Mouse (Mus musculus) neural tube, embryonic 14.5 days (tissue): ENCODE data around the gene Ctnna3. TPM values are rescaled to one million over a fixed set of nuclear protein-coding genes. Genes with fewer than 3 reads are reported as not detected.

Experiments
- ATAC-seq: fragments of 200-750 bp; cut with Nextera tagmentation; 2 replicates; pipeline ENCODE4 v1.8.0; 2017; ENCODE audit warnings: low read depth, mild to moderate bottlenecking, moderate TSS enrichment, moderate library complexity
- H3K27ac ChIP-seq: fragments of 300-500 bp; sonication (generic); 2 replicates; pipeline ENCODE4 v1.5.1; 2014; ENCODE audit warnings: low read depth, mild to moderate bottlenecking, control low read depth, low read length, moderate library complexity, mixed read lengths
- H3K27me3 ChIP-seq: fragments of 300-500 bp; sonication (generic); 2 replicates; pipeline ENCODE4 v1.6.1; 2014; ENCODE audit warnings: low read length; ENCODE audit not compliant: control insufficient read depth, insufficient read depth
- H3K36me3 ChIP-seq: fragments of 300-500 bp; sonication (generic); 2 replicates; pipeline ENCODE4 v1.6.1; 2014; ENCODE audit warnings: low read length, mixed read lengths; ENCODE audit not compliant: control insufficient read depth, insufficient read depth
- H3K4me1 ChIP-seq: fragments of 300-500 bp; sonication (generic); 2 replicates; pipeline ENCODE4 v1.6.1; 2014; ENCODE audit warnings: low read length; ENCODE audit not compliant: control insufficient read depth, insufficient read depth
- H3K4me2 ChIP-seq: fragments of 300-500 bp; sonication (generic); 2 replicates; pipeline ENCODE4 v1.6.1; 2014; ENCODE audit warnings: mild to moderate bottlenecking, low read depth, low read length, control low read depth
- H3K4me3 ChIP-seq: fragments of 300-500 bp; sonication (generic); 2 replicates; pipeline ENCODE4 v1.5.1; 2014; ENCODE audit warnings: low read depth, low read length, control low read depth, mixed read lengths
- H3K9ac ChIP-seq: fragments of 300-500 bp; sonication (generic); replicated peaks from 2 replicates; pipeline ENCODE4 v1.6.1; 2014; ENCODE audit warnings: low read depth, mild to moderate bottlenecking, control low read depth, low read length, mixed read lengths
- H3K9me3 ChIP-seq: fragments of 300-500 bp; sonication (generic); 2 replicates; pipeline ENCODE4 v1.6.1; 2016; ENCODE audit warnings: low read length; ENCODE audit not compliant: control insufficient read depth
- WGBS: fragments of 180-500 bp; shearing (Covaris S2); extraction: QIAGEN DNeasy Blood & Tissue Kit; methylation state at CpG from one replicate; pipeline ENCODE4 v1.1.7; 2014; 5-methylcytosine and 5-hydroxymethylcytosine counted together
- polyA plus RNA-seq: library from polyadenylated mRNA; unstranded; fragments of >200 nt; fragmentation: Nextera tagmentation; extraction: Ambion mirVana; gene quantifications from 2 replicates; pipeline ENCODE4 v1.2.1, GENCODE M21; 2014

Ctnna3 gene
- polyA plus RNA-seq, 1 experiment from 2014 or later: 16.5 TPM

- Histone ChIP-seq H3K9me3 (no peaks in the 10 kb centered on the region), H3K27ac (peak overlapping the region; percentile 67), H3K27me3 (no peaks in the 10 kb centered on the region), H3K4me1 (0 out of 2 replicates have a peak, but pooled peaks cover 3% of the 10 kb centered on the region), H3K36me3 (no peaks in the 10 kb centered on the region), H3K4me3 (peak overlapping the region; percentile 1; the same call in 1 of the 2 replicates), H3K4me2 (peak overlapping the region; percentile 18; the same call in 1 of the 2 replicates), H3K9ac (no peak overlapping the region)
- ATAC-seq: no peak
- 66% methylated on average over 17 of the region's 17 CpGs for WGBS
Measured at GRCm38 (mm10) chr10:63457292-63458128, 27.6 kb downstream of the Ctnna3 start.

DNA sequence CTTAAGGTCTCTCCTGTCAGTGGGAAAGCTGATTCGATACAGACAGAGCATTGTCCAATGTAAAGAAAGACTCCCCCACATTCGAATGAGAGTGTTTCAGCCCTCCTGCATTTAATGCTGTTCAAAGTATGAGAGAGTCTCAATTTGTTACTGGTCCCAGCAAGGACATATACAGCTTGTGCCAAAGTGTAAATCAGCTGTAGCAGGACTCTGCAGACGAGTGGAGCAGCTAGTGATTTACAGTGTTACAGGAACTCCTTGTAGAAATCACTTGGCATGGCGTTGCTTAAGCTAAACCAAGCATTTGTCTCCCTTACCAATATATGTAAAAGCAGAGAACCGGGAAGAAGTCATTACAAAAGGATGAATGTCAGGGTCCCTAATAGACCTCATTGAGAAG lies 31.0 kb downstream of the Ctnna3 start:
- no peaks in the 10 kb centered on the region for H3K9me3 ChIP-seq
- no peaks in the 10 kb centered on the region for H3K36me3 ChIP-seq
- H3K9ac ChIP-seq: no peak overlapping the region
- peak; percentile 88 for ATAC-seq
- H3K4me3 ChIP-seq: no peak overlapping the region
- no peak overlapping the region for H3K27ac ChIP-seq
- no peaks in the 10 kb centered on the region for H3K4me1 ChIP-seq
- H3K4me2 ChIP-seq: peak overlapping the region; percentile 2; the same call in 1 of the 2 replicates
- 24% methylated on average over 5 of the region's 5 CpGs for WGBS
- H3K27me3 ChIP-seq: no peaks in the 10 kb centered on the region

DNA sequence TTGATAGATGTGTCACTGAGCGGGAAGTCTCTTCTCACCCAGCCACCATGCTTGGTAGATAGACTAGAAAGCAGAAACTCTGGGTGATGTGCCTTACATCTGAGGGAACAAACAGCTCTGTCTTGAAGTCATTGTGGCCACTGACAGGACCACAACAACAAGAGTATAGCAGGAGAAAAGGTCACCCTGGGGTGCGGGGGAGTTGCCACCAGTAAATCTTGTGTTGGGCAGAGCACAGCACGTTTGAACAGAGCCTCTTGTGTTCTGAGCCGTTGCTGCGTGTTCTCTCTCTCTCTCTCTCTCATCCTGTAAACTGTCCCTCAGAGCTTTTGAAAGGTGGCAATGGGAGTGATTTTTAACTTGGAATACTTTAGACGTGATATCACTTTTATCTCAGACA lies 42.6 kb downstream of the Ctnna3 start:
- ATAC-seq: peak; percentile 70; the same call in 1 of the 2 replicates
- Histone ChIP-seq H3K36me3 (no peaks in the 10 kb centered on the region), H3K9ac (no peak overlapping the region), H3K27me3 (no peaks in the 10 kb centered on the region), H3K4me2 (no peak overlapping the region), H3K4me3 (no peak overlapping the region), H3K9me3 (no peaks in the 10 kb centered on the region), H3K4me1 (no peaks in the 10 kb centered on the region), H3K27ac (no peak overlapping the region)
- 19% methylated on average over 6 of the region's 6 CpGs for WGBS

GRCm38 (mm10) chr10:63476167-63476647 lies 46.3 kb downstream of the Ctnna3 start:
- Histone ChIP-seq H3K4me2 (no peak overlapping the region), H3K36me3 (no peaks in the 10 kb centered on the region), H3K4me3 (no peak overlapping the region), H3K27me3 (no peaks in the 10 kb centered on the region), H3K27ac (no peak overlapping the region), H3K9me3 (no peaks in the 10 kb centered on the region), H3K4me1 (no peaks in the 10 kb centered on the region), H3K9ac (no peak overlapping the region)
- 77% methylated on average over 10 of the region's 10 CpGs for WGBS
- ATAC-seq: no peak

DNA sequence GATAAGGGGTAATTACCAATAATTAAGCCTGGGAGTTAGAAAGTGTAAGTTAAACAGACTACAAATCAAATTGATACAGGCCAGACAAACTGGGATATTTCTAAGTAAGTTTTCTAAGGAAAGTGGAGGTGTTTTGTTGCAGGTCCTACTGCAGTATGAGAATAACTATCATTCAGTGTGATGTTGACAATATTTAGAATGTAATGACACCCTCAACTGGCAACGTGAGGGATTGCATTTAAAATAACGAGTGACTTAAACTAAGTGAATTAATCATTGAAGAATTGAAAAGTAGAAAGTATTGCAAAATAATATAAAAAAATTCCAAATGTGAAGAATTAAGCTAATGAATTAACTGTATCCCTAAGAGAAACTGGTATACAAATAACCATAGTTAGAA lies 49.0 kb downstream of the Ctnna3 start:
- Histone ChIP-seq H3K27ac (no peak overlapping the region), H3K4me2 (no peak overlapping the region), H3K9ac (no peak overlapping the region), H3K27me3 (no peaks in the 10 kb centered on the region), H3K9me3 (no peaks in the 10 kb centered on the region), H3K36me3 (no peaks in the 10 kb centered on the region), H3K4me1 (no peaks in the 10 kb centered on the region), H3K4me3 (no peak overlapping the region)
- WGBS: 42% methylated on average over 2 of the region's 2 CpGs
- ATAC-seq: no peak

DNA sequence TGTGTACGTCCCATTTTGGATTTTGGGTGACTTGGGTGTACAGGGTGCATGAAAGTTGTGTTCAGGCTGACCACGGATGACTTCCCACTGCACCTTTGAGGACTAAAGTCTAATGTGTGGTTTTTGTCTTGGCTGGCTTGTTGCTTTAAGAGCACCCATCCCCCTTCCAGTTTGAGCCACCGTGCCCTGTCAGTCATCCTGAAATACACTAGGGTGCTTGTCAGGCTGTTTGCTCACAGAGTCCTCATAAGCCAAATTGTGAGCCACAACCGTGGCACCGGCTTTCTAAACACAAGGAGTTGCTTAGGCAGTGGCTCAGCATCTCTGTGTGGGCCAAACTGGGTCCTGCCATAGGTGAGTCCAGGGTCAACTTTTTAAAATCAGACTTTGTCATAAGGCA lies 50.2 kb downstream of the Ctnna3 start:
- H3K4me3 ChIP-seq: no peak overlapping the region
- H3K9ac ChIP-seq: no peak overlapping the region
- H3K27ac ChIP-seq: no peak overlapping the region
- H3K9me3 ChIP-seq: no peaks in the 10 kb centered on the region
- H3K27me3 ChIP-seq: no peaks in the 10 kb centered on the region
- no peak overlapping the region for H3K4me2 ChIP-seq
- no peak for ATAC-seq
- H3K36me3 ChIP-seq: no peaks in the 10 kb centered on the region
- H3K4me1 ChIP-seq: no peaks in the 10 kb centered on the region
- 64% methylated on average over 5 of the region's 5 CpGs for WGBS

- ATAC-seq: no peak
- H3K9ac ChIP-seq: no peak overlapping the region
- no peak overlapping the region for H3K27ac ChIP-seq
- no peaks in the 10 kb centered on the region for H3K36me3 ChIP-seq
- H3K4me3 ChIP-seq: no peak overlapping the region
- no peaks in the 10 kb centered on the region for H3K4me1 ChIP-seq
- no peaks in the 10 kb centered on the region for H3K9me3 ChIP-seq
- 88% methylated on average over 7 of the region's 7 CpGs for WGBS
- no peaks in the 10 kb centered on the region for H3K27me3 ChIP-seq
- H3K4me2 ChIP-seq: no peak overlapping the region
Measured at GRCm38 (mm10) chr10:63488346-63488745, 58.4 kb downstream of the Ctnna3 start.

DNA sequence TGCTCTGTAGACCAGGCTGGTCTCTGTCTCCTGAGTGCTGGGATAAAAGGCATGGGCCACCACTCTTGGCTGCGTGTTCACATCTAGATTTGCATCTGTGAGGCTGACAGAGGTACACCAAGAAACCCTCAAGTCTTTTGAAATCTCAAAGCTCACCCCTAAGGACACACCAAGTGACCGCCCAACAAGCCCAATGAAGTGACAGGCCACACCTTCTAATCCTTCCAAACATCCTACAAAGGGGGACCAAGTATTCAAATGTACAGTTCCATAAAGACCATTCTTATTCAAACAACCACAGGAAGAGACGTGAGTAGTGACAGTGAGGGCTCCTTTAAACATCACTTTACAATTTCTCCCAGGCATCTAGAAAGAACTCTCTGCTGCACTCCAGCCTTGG lies 94.1 kb downstream of the Ctnna3 start:
- Histone ChIP-seq H3K9ac (no peak overlapping the region), H3K36me3 (no peaks in the 10 kb centered on the region), H3K4me1 (no peaks in the 10 kb centered on the region), H3K4me2 (no peak overlapping the region), H3K9me3 (no peaks in the 10 kb centered on the region), H3K27ac (no peak overlapping the region), H3K4me3 (no peak overlapping the region), H3K27me3 (no peaks in the 10 kb centered on the region)
- 79% methylated on average over 3 of the region's 3 CpGs for WGBS
- no peak for ATAC-seq

- no peaks in the 10 kb centered on the region for H3K36me3 ChIP-seq
- H3K27ac ChIP-seq: no peak overlapping the region
- H3K9ac ChIP-seq: no peak overlapping the region
- ATAC-seq: no peak
- no peaks in the 10 kb centered on the region for H3K27me3 ChIP-seq
- WGBS: 88% methylated on average over 4 of the region's 4 CpGs
- H3K4me1 ChIP-seq: no peaks in the 10 kb centered on the region
- no peak overlapping the region for H3K4me3 ChIP-seq
- no peaks in the 10 kb centered on the region for H3K9me3 ChIP-seq
- no peak overlapping the region for H3K4me2 ChIP-seq
Measured at GRCm38 (mm10) chr10:63526027-63526426, 96.1 kb downstream of the Ctnna3 start.
